Mouse (Mus musculus) erythroblast, embryonic 14.5 days (primary cell): ENCODE results near the gene Mapkbp1.

Experiments used
- GATA1 ChIP-seq: IDR thresholded peaks from 2 replicates; pipeline ENCODE4 v1.6.1; 2012; ENCODE audit warnings: low read length, inconsistent platforms, mixed read lengths
- TAL1 ChIP-seq: IDR thresholded peaks from 3 replicates; pipeline ENCODE4 v1.6.1; 2012; ENCODE audit warnings: low read length, inconsistent platforms, mixed read lengths

DNA sequence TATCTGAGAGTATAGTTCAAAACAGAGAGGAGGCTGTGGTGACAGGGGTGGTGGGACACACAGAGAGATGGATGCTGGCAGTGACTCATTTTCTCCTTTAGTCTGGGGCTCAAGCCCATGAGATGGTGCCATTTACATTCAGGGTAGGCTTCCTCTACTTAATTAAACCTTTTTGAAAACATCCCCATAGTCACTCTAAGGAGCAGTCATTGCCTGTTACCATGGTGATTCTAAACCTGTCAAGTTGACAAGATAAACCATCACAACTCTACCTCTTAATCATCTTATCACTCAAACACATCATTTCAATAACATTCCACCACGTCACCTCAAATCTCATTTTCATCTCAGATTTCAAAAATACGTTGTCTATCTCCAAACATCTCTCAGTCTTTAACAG, 31.5 kb downstream of the Mapkbp1 start:
- TF ChIP-seq GATA1, result no peak
- TF ChIP-seq TAL1, result no peak
